Mouse (Mus musculus): ENCODE data around the gene Slc25a44.

DNA sequence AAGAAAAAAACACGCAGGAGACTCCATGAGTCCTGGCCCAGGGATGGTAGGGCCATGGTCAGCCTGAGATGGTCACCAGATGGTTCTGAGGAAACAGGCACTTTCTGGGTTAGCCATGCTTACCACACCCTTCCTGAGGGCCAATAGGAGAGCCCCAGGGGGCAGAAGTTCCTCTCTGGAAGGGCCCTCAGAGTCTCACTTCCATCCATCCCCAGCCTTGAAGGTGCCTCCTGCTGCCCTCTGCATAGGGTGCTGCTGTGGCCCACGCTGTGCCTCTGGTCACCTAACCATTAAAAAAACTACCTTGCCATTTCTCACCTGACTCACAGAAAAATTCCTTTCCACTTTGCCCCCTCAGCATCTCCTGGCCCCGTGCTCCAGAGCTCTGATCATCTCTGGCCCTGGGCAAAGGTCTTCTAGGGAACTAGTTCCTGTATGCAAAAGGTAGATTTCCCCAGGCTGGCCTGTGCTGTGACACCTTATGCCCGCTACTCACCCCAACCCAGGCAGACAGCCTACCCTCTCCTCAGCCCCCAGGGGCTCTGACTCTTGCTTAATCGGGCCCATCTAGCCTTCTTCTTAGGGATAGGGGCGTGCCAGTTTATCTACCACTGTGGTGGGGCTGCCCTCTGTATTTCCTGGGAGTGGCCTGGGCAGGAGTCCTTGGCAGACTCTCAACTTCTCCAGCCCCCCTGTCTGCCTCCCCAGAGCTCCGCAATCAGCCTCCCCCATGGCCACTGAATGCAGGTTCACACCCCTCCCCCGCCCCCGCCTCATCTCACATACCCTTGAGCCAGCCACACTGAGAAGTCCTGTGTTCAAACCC, 30.0 kb upstream of the Slc25a44 start:
- TF ChIP-seq POLR2A (IDR thresholded peaks at IDR 0.05; ENCODE audit: low read depth, low read length): no peak
- TF ChIP-seq CTCF (IDR thresholded peaks at IDR 0.05; ENCODE audit: extremely low read depth, insufficient read length, insufficient replicate concordance, low read depth, low read length): no peak

All from small intestine, adult 2 months (tissue).